Mouse (Mus musculus): ENCODE data around the gene Acad8. TPM values are rescaled to one million over a fixed set of nuclear protein-coding genes. Genes with fewer than 3 reads are reported as not detected.

Gene Acad8
- 10 to 100 TPM; 23.5 to 28.5 TPM for total RNA-seq (2023)

GRCm38 (mm10) chr9:26999461-27000395, at the start of gene Acad8, which contains the start of gene Thyn1:
TSS of gene Acad8 (minus strand) at chr9:26999566.
TSS of gene Thyn1 (plus strand) at chr9:26999710.

GRCm38 (mm10) chr9:27029828-27030762, 30.7 kb upstream of the Acad8 start, which contains the start of the genes Vps26b and Ncapd3:
TSS of gene Vps26b (minus strand) at chr9:27030065.
TSS of gene Ncapd3 (plus strand) at chr9:27030175.

Other genes with a start within 250 kb of the Acad8 start
- gene Glb1l2, start 193.1 kb downstream of the Acad8 start, total RNA-seq (2023) = not detected
- gene Glb1l3, start 138.7 kb downstream of the Acad8 start, total RNA-seq (2023) = not detected
- gene Gm1110, start 76.5 kb downstream of the Acad8 start, total RNA-seq (2023) = not detected
- gene Thyn1, start 144 bp upstream of the Acad8 start, total RNA-seq (2023) = 10 to 100 TPM; 13.4 to 15.6 TPM
- gene Vps26b, start 30.5 kb upstream of the Acad8 start, total RNA-seq (2023) = 10 to 100 TPM; 32.4 to 37.7 TPM
- gene Ncapd3, start 30.6 kb upstream of the Acad8 start, total RNA-seq (2023) = 10 to 100 TPM; 19.1 to 21.5 TPM
- not detected for gene Jam3, start 155.9 kb upstream of the Acad8 start, total RNA-seq (2023)

All from monocyte, adult 59 days (primary cell).